Mouse (Mus musculus): ENCODE measurements at regions not wholly inside any gene's neighbourhood (a gene's known extent, or its start where the extent isn't known, plus 50 kb on each side); places are given as distances from the start of the nearest gene placed in this dataset.

DNA sequence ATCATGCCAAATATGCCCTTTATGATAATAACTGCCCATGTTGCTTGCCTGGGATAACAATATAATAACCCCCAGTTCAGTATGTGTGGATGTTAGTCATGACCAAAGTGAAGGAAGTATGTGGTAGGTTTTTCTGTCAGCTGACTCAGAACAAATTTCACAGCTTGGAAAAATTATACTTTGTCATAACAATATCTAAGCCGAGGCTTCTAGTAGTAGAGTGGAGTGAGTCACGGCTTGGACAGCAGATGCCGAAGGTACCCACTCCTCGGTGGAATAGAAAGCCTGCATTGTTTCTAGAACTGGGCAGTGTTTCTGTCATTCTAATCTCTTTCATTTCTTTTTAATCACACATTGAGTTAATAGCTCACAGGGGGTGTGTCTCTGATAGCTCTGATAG, 236.3 kb upstream of the Kcnip4 start:
- H3K4me1 ChIP-seq, result no peaks in the 10 kb centered on the region
- H3K27me3 ChIP-seq (replicated peaks), result no peaks in the 10 kb centered on the region
- no peak overlapping the region for H3K4me3 ChIP-seq
- H3K4me2 ChIP-seq, result no peak overlapping the region
- ATAC-seq (replicated peaks), result no peak
- 73% methylated on average over 4 of the region's 4 CpGs for WGBS
- no peaks in the 10 kb centered on the region for H3K9me3 ChIP-seq
- no peaks in the 10 kb centered on the region for H3K36me3 ChIP-seq (replicated peaks)
- no peak overlapping the region for H3K27ac ChIP-seq
- no peak overlapping the region for H3K9ac ChIP-seq

DNA sequence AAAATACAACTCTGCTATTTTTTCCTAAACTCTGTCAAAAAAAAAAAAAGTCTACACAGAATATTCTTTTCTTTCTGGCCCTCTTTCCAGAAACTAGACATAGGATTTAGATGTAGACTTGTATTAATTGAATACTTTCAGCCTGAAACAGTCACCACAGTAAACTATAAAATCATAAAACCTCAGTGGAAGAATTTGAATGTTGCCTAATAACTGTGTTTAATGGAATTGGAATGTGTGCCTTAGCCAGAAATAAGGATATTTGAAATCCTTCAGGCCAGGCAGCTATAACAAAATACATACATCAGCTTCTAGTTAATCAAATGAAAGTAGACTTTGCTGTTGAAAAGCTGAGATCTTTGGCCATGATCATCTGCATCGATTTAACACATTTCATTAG, 230.8 kb upstream of the Kcnip4 start:
- no peaks in the 10 kb centered on the region for H3K4me1 ChIP-seq
- no peaks in the 10 kb centered on the region for H3K9me3 ChIP-seq
- H3K4me3 ChIP-seq, result no peak overlapping the region
- H3K27ac ChIP-seq, result no peak overlapping the region
- H3K9ac ChIP-seq, result no peak overlapping the region
- WGBS, result 91% methylated on average over 1 of the region's 1 CpGs
- no peak for ATAC-seq (replicated peaks)
- H3K36me3 ChIP-seq (replicated peaks), result no peaks in the 10 kb centered on the region
- H3K27me3 ChIP-seq (replicated peaks), result no peaks in the 10 kb centered on the region
- H3K4me2 ChIP-seq, result no peak overlapping the region

GRCm38 (mm10) chr5:49712607-49713006, 187.9 kb upstream of the Kcnip4 start:
- H3K9me3 ChIP-seq, result no peaks in the 10 kb centered on the region
- no peaks in the 10 kb centered on the region for H3K36me3 ChIP-seq (replicated peaks)
- H3K4me3 ChIP-seq, result no peak overlapping the region
- whole genome bisulfite sequencing, result 6% methylated on average over 1 of the region's 1 CpGs
- no peaks in the 10 kb centered on the region for H3K4me1 ChIP-seq
- H3K9ac ChIP-seq, result no peak overlapping the region
- ATAC-seq (replicated peaks), result no peak
- H3K27me3 ChIP-seq (replicated peaks), result no peaks in the 10 kb centered on the region
- no peak overlapping the region for H3K4me2 ChIP-seq
- H3K27ac ChIP-seq, result no peak overlapping the region

GRCm38 (mm10) chr5:49682156-49682555, 157.4 kb upstream of the Kcnip4 start:
- Histone ChIP-seq H3K9ac (no peak overlapping the region), H3K9me3 (no peaks in the 10 kb centered on the region), H3K27ac (no peak overlapping the region), H3K4me3 (no peak overlapping the region), H3K27me3 (replicated peaks) (no peaks in the 10 kb centered on the region), H3K4me1 (no peaks in the 10 kb centered on the region), H3K36me3 (replicated peaks) (no peaks in the 10 kb centered on the region), H3K4me2 (no peak overlapping the region)
- WGBS, result 81% methylated on average over 4 of the region's 4 CpGs
- no peak; the same call in 1 of the 2 replicates for ATAC-seq (replicated peaks)

DNA sequence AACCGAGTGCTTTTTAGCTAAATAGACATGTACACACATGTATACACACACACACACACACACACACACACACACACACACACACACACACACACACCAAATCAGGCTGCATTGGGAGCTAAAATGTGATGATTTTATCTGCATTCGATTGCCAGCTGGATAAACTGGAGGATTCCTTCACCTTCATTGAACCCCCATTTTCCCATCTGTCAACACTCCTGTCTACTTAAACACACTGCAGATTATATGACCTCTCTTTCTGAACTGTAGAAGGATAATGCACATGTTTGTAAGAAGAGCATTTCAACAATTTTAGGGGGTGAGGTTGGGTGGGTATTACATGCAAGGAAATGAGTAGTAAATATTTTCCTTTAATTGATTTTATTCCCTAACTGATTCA, 156.8 kb upstream of the Kcnip4 start:
- Histone ChIP-seq H3K9ac (no peak overlapping the region), H3K36me3 (replicated peaks) (no peaks in the 10 kb centered on the region), H3K27me3 (replicated peaks) (no peaks in the 10 kb centered on the region), H3K27ac (no peak overlapping the region), H3K4me1 (no peaks in the 10 kb centered on the region), H3K9me3 (no peaks in the 10 kb centered on the region), H3K4me2 (no peak overlapping the region), H3K4me3 (no peak overlapping the region)
- ATAC-seq (replicated peaks), result no peak
- WGBS, result 77% methylated on average over 2 of the region's 2 CpGs

GRCm38 (mm10) chr5:49675885-49676284, 151.2 kb upstream of the Kcnip4 start:
- Histone ChIP-seq H3K36me3 (replicated peaks) (no peaks in the 10 kb centered on the region), H3K4me3 (no peak overlapping the region), H3K9me3 (no peaks in the 10 kb centered on the region), H3K4me1 (no peaks in the 10 kb centered on the region), H3K27ac (no peak overlapping the region), H3K9ac (no peak overlapping the region), H3K4me2 (no peak overlapping the region), H3K27me3 (replicated peaks) (no peaks in the 10 kb centered on the region)
- peak; percentile 70; the same call in 1 of the 2 replicates for ATAC-seq (replicated peaks)
- 62% methylated on average over 2 of the region's 2 CpGs for WGBS

- H3K27ac ChIP-seq, result no peak overlapping the region
- H3K36me3 ChIP-seq (replicated peaks), result no peaks in the 10 kb centered on the region
- no peaks in the 10 kb centered on the region for H3K4me1 ChIP-seq
- ATAC-seq (replicated peaks), result no peak
- no peaks in the 10 kb centered on the region for H3K9me3 ChIP-seq
- no peak overlapping the region for H3K4me2 ChIP-seq
- no peak overlapping the region for H3K9ac ChIP-seq
- H3K27me3 ChIP-seq (replicated peaks), result no peaks in the 10 kb centered on the region
- no peak overlapping the region for H3K4me3 ChIP-seq
These were observed 140.5 kb upstream of the Kcnip4 start for GRCm38 (mm10) chr5:49665196-49665595.

- Histone ChIP-seq H3K4me3 (no peak overlapping the region), H3K4me1 (no peaks in the 10 kb centered on the region), H3K36me3 (replicated peaks) (no peaks in the 10 kb centered on the region), H3K27ac (no peak overlapping the region), H3K27me3 (replicated peaks) (no peaks in the 10 kb centered on the region), H3K4me2 (no peak overlapping the region), H3K9me3 (no peaks in the 10 kb centered on the region), H3K9ac (no peak overlapping the region)
- 98% methylated on average over 1 of the region's 1 CpGs for WGBS
- no peak for ATAC-seq (replicated peaks)
These were observed 139.2 kb upstream of the Kcnip4 start for GRCm38 (mm10) chr5:49663928-49664327.

GRCm38 (mm10) chr5:49662096-49662495, 137.4 kb upstream of the Kcnip4 start:
- Histone ChIP-seq H3K27ac (no peak overlapping the region), H3K4me2 (no peak overlapping the region), H3K9ac (no peak overlapping the region), H3K4me3 (no peak overlapping the region), H3K27me3 (replicated peaks) (no peaks in the 10 kb centered on the region), H3K9me3 (no peaks in the 10 kb centered on the region), H3K36me3 (replicated peaks) (no peaks in the 10 kb centered on the region), H3K4me1 (no peaks in the 10 kb centered on the region)
- no peak for ATAC-seq (replicated peaks)
- WGBS, result 71% methylated on average over 3 of the region's 3 CpGs

DNA sequence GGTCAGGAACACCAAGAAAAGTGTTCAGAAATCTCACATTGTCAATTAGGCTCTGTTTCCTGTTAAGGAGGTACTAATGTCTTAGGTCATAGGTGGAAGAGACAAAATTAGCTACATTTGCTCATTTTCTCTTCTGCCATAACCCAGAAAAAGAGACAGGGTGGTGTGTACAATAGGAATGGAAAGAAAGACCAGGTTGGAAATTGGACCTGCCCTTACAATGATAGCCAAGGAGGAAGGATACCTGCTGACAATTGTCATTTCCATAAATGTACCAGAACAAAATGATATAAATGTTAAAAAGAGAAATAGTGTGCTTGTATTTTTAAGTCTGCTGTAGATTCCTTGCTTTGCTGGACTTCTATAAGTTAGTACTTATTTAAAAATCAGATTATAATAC, 135.9 kb upstream of the Kcnip4 start:
- Histone ChIP-seq H3K9ac (no peak overlapping the region), H3K4me3 (no peak overlapping the region), H3K27ac (no peak overlapping the region), H3K36me3 (replicated peaks) (no peaks in the 10 kb centered on the region), H3K4me2 (no peak overlapping the region), H3K27me3 (replicated peaks) (no peaks in the 10 kb centered on the region), H3K4me1 (no peaks in the 10 kb centered on the region), H3K9me3 (no peaks in the 10 kb centered on the region)
- no peak for ATAC-seq (replicated peaks)

DNA sequence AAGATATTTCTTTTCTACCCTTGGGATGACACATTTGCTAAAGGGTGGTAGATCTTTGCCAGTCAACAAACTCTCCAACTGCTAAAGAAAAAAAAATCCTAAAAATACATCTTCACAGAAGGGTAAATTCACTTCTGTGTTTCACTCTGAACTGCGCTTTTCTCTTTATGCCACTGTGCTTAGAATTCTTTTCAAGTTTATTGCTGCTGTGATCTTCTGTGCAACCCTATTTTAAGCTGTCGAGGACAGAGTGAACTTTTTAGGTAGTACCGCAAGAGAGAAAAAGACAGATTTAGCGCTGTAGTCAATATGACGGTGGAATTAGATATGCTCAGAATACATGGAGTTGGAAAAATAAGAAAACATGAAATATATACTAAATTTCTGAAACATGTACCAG, 126.2 kb upstream of the Kcnip4 start:
- ATAC-seq (replicated peaks), result no peak
- 95% methylated on average over 5 of the region's 5 CpGs for WGBS
- H3K27ac ChIP-seq, result no peak overlapping the region
- H3K4me3 ChIP-seq, result no peak overlapping the region
- no peaks in the 10 kb centered on the region for H3K4me1 ChIP-seq
- H3K4me2 ChIP-seq, result no peak overlapping the region
- no peak overlapping the region for H3K9ac ChIP-seq
- H3K9me3 ChIP-seq, result no peaks in the 10 kb centered on the region
- no peaks in the 10 kb centered on the region for H3K27me3 ChIP-seq (replicated peaks)
- H3K36me3 ChIP-seq (replicated peaks), result no peaks in the 10 kb centered on the region

DNA sequence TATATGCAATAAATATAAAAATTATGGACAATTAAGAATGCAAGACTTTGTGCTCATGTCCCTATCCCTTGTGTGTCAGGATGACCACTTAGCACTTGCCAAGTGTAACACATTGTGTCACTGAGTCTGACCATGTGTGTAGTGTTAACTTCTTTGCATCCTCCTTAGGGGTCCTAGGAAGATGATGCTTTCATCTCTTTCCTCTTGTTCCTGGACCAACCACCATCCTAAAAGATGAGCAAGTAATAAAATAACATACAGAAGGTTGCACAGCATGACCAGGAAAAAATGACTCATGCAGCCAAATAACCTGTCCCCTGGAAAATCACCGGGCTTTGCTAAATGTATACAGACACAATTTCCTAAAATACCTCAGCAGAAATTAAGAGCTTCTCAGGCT, 121.1 kb upstream of the Kcnip4 start:
- ATAC-seq (replicated peaks), result no peak
- Histone ChIP-seq H3K4me3 (no peak overlapping the region), H3K4me1 (peaks cover 5% of the 10 kb centered on the region), H3K4me2 (no peak overlapping the region), H3K27me3 (replicated peaks) (no peaks in the 10 kb centered on the region), H3K27ac (no peak overlapping the region), H3K9me3 (no peaks in the 10 kb centered on the region), H3K36me3 (replicated peaks) (no peaks in the 10 kb centered on the region), H3K9ac (no peak overlapping the region)
- WGBS, result 90% methylated on average over 1 of the region's 1 CpGs

- H3K4me3 ChIP-seq, result no peak overlapping the region
- H3K9ac ChIP-seq, result no peak overlapping the region
- H3K27ac ChIP-seq, result no peak overlapping the region
- ATAC-seq (replicated peaks), result no peak
- peaks cover 5% of the 10 kb centered on the region for H3K4me1 ChIP-seq
- WGBS, result 96% methylated on average over 2 of the region's 2 CpGs
- H3K9me3 ChIP-seq, result no peaks in the 10 kb centered on the region
- H3K27me3 ChIP-seq (replicated peaks), result no peaks in the 10 kb centered on the region
- H3K36me3 ChIP-seq (replicated peaks), result no peaks in the 10 kb centered on the region
- no peak overlapping the region for H3K4me2 ChIP-seq
These were observed 119.9 kb upstream of the Kcnip4 start for GRCm38 (mm10) chr5:49644606-49645005.

GRCm38 (mm10) chr5:49642439-49642838, 117.7 kb upstream of the Kcnip4 start:
- Histone ChIP-seq H3K4me2 (no peak overlapping the region), H3K9ac (no peak overlapping the region), H3K9me3 (no peaks in the 10 kb centered on the region), H3K27me3 (replicated peaks) (no peaks in the 10 kb centered on the region), H3K4me1 (peaks cover 5% of the 10 kb centered on the region), H3K4me3 (no peak overlapping the region), H3K36me3 (replicated peaks) (no peaks in the 10 kb centered on the region), H3K27ac (no peak overlapping the region)
- no peak for ATAC-seq (replicated peaks)
- WGBS, result 58% methylated on average over 2 of the region's 2 CpGs

Data from midbrain, embryonic 15.5 days (tissue).